Mouse (Mus musculus): Measurements from ENCODE around the gene Asic5. TPM values are rescaled to one million over a fixed set of nuclear protein-coding genes. Genes with fewer than 3 reads are reported as not detected.
A peak's percentile ranks its signal among the peaks of the same experiment; 100 is the strongest.

Gene Asic5
- total and polyA plus RNA-seq, 3 experiments = not detected

GRCm38 (mm10) chr3:81995371-81995770, 13.3 kb downstream of the Asic5 start:
- Histone ChIP-seq H3K9me3 (replicated peaks; ENCODE audit: low read length) (no peaks in the 10 kb centered on the region), H3K36me3 (replicated peaks in 1 of 2; ENCODE audit: control insufficient read depth in 1 of 2, insufficient read depth in 1 of 2, low read length in 1 of 2) (no peaks in the 10 kb centered on the region), H3K27me3 (replicated peaks) (no peaks in the 10 kb centered on the region), H3K4me2 (ENCODE audit: insufficient read depth, low read depth, poor library complexity, severe bottlenecking) (no peak overlapping the region), H3K27ac (ENCODE audit: insufficient read depth, low read depth) (no peak overlapping the region), H3K4me3 (replicated peaks in 1 of 3; ENCODE audit: low read depth in 2 of 3, low read length in 2 of 3, poor library complexity in 1 of 3) (no peak overlapping the region), H3K4me1 (ENCODE audit: control insufficient read depth in 1 of 2, insufficient read depth in 2 of 2) (no peaks in the 10 kb centered on the region), H3K9ac (ENCODE audit: insufficient read depth, low read depth) (no peak overlapping the region), H3K79me2 (replicated peaks; ENCODE audit: control insufficient read depth, extremely low read depth, insufficient read depth, poor library complexity, severe bottlenecking) (no peaks in the 10 kb centered on the region)
- DNase-seq (ENCODE audit: extremely low read depth) = no peak
- in situ Hi-C loops (cut with MboI; ENCODE audit: low pct_ligation_motif_present, low pct_unique_long_range_greater_than_20kb, low sequenced_read_pairs) (no loop called here), dilution Hi-C loops (cut with MboI; ENCODE audit: extremely low pct_ligation_motif_present, extremely low pct_unique_long_range_greater_than_20kb, low sequenced_read_pairs) (no loop called here)
- TF ChIP-seq NELFE (IDR thresholded peaks at IDR 0.05; ENCODE audit: low read depth, low read length) (no peak), BHLHE40 (IDR thresholded peaks at IDR 0.05; ENCODE audit: low read depth, low read length) (no peak), CTCF (conservative IDR thresholded peaks at IDR 0.05 in 1 of 2, IDR thresholded peaks at IDR 0.05 in 1 of 2; ENCODE audit: low read depth in 2 of 2, low read length in 2 of 2) (no peak), EP300 (IDR thresholded peaks at IDR 0.05; ENCODE audit: low read length) (no peak), ELF1 (IDR thresholded peaks at IDR 0.05; ENCODE audit: low read depth, low read length) (no peak), TBP (conservative IDR thresholded peaks at IDR 0.05; ENCODE audit: low read depth, low read length) (no peak), CHD1 (IDR thresholded peaks at IDR 0.05; ENCODE audit: low read depth, low read length) (no peak)

GRCm38 (mm10) chr3:81995988-81996387, 13.9 kb downstream of the Asic5 start:
- Histone ChIP-seq H3K9ac (ENCODE audit: insufficient read depth, low read depth) (no peak overlapping the region), H3K27me3 (replicated peaks) (no peaks in the 10 kb centered on the region), H3K27ac (ENCODE audit: insufficient read depth, low read depth) (no peak overlapping the region), H3K4me2 (ENCODE audit: insufficient read depth, low read depth, poor library complexity, severe bottlenecking) (no peak overlapping the region), H3K36me3 (replicated peaks in 1 of 2; ENCODE audit: control insufficient read depth in 1 of 2, insufficient read depth in 1 of 2, low read length in 1 of 2) (no peaks in the 10 kb centered on the region), H3K9me3 (replicated peaks; ENCODE audit: low read length) (no peaks in the 10 kb centered on the region), H3K4me3 (replicated peaks in 1 of 3; ENCODE audit: low read depth in 2 of 3, low read length in 2 of 3, poor library complexity in 1 of 3) (no peak overlapping the region), H3K4me1 (ENCODE audit: control insufficient read depth in 1 of 2, insufficient read depth in 2 of 2) (no peaks in the 10 kb centered on the region), H3K79me2 (replicated peaks; ENCODE audit: control insufficient read depth, extremely low read depth, insufficient read depth, poor library complexity, severe bottlenecking) (no peaks in the 10 kb centered on the region)
- peak; percentile 53 for DNase-seq (ENCODE audit: extremely low read depth)
- dilution Hi-C loops (cut with MboI; ENCODE audit: extremely low pct_ligation_motif_present, extremely low pct_unique_long_range_greater_than_20kb, low sequenced_read_pairs) (no loop called here), in situ Hi-C loops (cut with MboI; ENCODE audit: low pct_ligation_motif_present, low pct_unique_long_range_greater_than_20kb, low sequenced_read_pairs) (no loop called here)
- peak; percentile 51 to 74; a peak in 3 of 4 replicates for TF ChIP-seq CTCF (conservative IDR thresholded peaks at IDR 0.05 in 1 of 2, IDR thresholded peaks at IDR 0.05 in 1 of 2; ENCODE audit: low read depth in 2 of 2, low read length in 2 of 2)
- peak; percentile 44 for TF ChIP-seq SMC3 (IDR thresholded peaks at IDR 0.05; ENCODE audit: low read depth, low read length)
- peak; percentile 64 for TF ChIP-seq RAD21 (IDR thresholded peaks at IDR 0.05; ENCODE audit: low read depth, low read length)
- TF ChIP-seq SIN3A (IDR thresholded peaks at IDR 0.05; ENCODE audit: low read length) = no peak

GRCm38 (mm10) chr3:82007002-82007401, 24.9 kb downstream of the Asic5 start:
- no peaks in the 10 kb centered on the region for H3K79me2 ChIP-seq (replicated peaks; ENCODE audit: control insufficient read depth, extremely low read depth, insufficient read depth, poor library complexity, severe bottlenecking)
- H3K4me1 ChIP-seq (ENCODE audit: control insufficient read depth in 1 of 2, insufficient read depth in 2 of 2) = no peaks in the 10 kb centered on the region
- TF ChIP-seq BHLHE40 (IDR thresholded peaks at IDR 0.05; ENCODE audit: low read depth, low read length) = no peak
- no peak for TF ChIP-seq JUND (conservative IDR thresholded peaks at IDR 0.05; ENCODE audit: low read depth, low read length)
- no peak for TF ChIP-seq MYC (IDR thresholded peaks at IDR 0.05; ENCODE audit: low read depth, low read length)
- TF ChIP-seq ZC3H11A (IDR thresholded peaks at IDR 0.05; ENCODE audit: low read depth, low read length) = no peak
- no peak for TF ChIP-seq CHD1 (IDR thresholded peaks at IDR 0.05; ENCODE audit: low read depth, low read length)
- DNase-seq (ENCODE audit: extremely low read depth) = no peak
- no peak overlapping the region for H3K4me2 ChIP-seq (ENCODE audit: insufficient read depth, low read depth, poor library complexity, severe bottlenecking)
- no peak overlapping the region for H3K9ac ChIP-seq (ENCODE audit: insufficient read depth, low read depth)
- dilution Hi-C loops (cut with MboI; ENCODE audit: extremely low pct_ligation_motif_present, extremely low pct_unique_long_range_greater_than_20kb, low sequenced_read_pairs) = no loop called here
- no peaks in the 10 kb centered on the region for H3K9me3 ChIP-seq (replicated peaks; ENCODE audit: low read length)
- H3K27me3 ChIP-seq (replicated peaks) = no peaks in the 10 kb centered on the region
- no peak overlapping the region for H3K27ac ChIP-seq (ENCODE audit: insufficient read depth, low read depth)
- in situ Hi-C loops (cut with MboI; ENCODE audit: low pct_ligation_motif_present, low pct_unique_long_range_greater_than_20kb, low sequenced_read_pairs) = no loop called here
- no peak overlapping the region for H3K4me3 ChIP-seq (replicated peaks in 1 of 3; ENCODE audit: low read depth in 2 of 3, low read length in 2 of 3, poor library complexity in 1 of 3)
- H3K36me3 ChIP-seq (replicated peaks in 1 of 2; ENCODE audit: control insufficient read depth in 1 of 2, insufficient read depth in 1 of 2, low read length in 1 of 2) = no peaks in the 10 kb centered on the region

Data from CH12.LX (cell line).